Mouse (Mus musculus): ENCODE measurements around the gene Zfp619. TPM values are rescaled to one million over a fixed set of nuclear protein-coding genes. Genes with fewer than 3 reads are reported as not detected.

Gene Zfp619
- total RNA-seq (2021), result 1 to 10 TPM; 1.2 to 1.5 TPM
- long read RNA-seq, experiment 1, result 0 reads
- long read RNA-seq, experiment 2, partial matches to known transcripts, result 0 of 1 reads
- long read RNA-seq, experiment 2, other reads (novel, unspliced or antisense), result 1 of 1 reads

DNA sequence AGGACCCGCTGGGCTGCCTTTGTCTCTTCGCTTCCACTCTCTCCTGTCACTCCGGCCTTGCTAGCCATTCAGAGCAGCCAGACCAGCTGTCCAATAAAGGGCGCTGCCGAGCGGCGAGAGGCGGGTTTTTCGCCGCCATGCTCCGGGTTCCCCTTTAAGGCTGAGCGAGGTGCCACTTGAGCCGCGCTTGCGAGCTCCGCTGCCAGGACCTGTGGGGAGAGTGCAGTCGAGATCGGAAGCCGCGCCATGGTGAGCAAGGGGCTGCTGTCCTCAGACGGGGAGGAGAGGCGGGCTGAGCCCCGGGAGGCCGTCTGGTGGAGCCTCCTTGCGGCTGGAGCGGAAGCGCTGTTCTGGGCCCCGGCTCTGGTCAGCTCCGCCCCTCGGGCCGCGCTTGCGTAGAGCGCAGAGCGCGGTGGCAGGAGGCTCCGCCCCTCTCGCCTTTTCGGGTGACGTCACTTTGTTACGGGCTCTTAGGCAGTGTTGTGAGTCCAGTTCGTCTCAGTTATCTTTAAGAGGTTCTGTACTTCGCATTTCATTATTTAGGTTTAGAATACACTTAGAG lies at the start of gene Zfp619:
Zfp619 (plus strand) TSS at position 151 of the 562 bp plus-strand sequence.
- intact Hi-C loops (cut with DNase I), result loop anchor here (5.0 kb wide), 2 partner anchors 35 to 65 kb away; no protein-coding TSS in a partner anchor
- peak within 1 kb of the TSS; percentile 99 for H3K27ac ChIP-seq

DNA sequence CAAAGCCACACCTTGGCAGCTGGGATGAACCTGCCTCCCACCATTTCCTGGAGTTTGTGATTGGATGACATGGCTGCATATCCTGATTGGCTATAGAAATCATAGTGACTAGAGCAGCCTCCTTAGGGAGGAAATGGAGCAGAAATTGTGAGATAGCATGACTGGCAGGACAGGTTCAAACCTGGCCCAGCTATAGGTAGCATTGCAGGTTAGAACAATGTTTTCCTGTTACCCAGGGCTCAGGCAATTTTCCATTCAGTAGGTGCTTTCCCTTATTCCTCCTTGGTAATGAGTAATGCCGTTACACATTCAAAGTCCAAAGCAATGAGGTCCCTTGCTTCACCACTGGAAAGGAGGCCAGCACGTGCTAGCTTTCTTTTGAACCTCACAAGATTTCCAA lies 38.6 kb upstream of the Zfp619 start:
- H3K27ac ChIP-seq, result no peak overlapping the region
- DNase-seq, result no peak
- TF ChIP-seq CTCF (IDR thresholded peaks at IDR 0.05), result no peak
- no peak overlapping the region for H3K4me3 ChIP-seq
- intact Hi-C loops (cut with DNase I), result no loop called here

More for the DNA sequence above, at the start of gene Zfp619:
- DNase-seq, result peak; percentile 95
- peak; percentile 81 for TF ChIP-seq CTCF (IDR thresholded peaks at IDR 0.05)
- H3K4me3 ChIP-seq, result peak within 1 kb of the TSS; percentile 78

DNA sequence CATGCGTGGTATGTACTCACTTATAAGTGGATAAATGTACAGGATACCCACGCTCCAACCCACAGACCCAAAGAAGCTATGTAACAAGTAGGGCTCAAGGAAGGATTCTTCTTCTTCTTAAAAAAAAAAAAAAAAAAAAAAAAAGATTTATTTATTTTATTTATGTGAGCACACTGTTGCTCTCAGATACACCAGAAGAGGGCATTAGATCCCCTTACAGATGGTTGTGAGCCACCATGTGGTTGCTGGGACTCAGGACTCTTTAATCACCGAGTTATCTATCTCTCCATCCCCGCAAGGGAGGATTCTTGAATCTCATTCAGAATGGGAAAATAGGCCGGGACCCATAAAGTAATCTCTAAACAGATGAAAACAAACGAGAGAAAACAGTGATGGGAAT lies 33.2 kb upstream of the Zfp619 start:
- DNase-seq, result no peak
- Histone ChIP-seq H3K27ac (no peak overlapping the region), H3K4me3 (no peak overlapping the region)
- TF ChIP-seq CTCF (IDR thresholded peaks at IDR 0.05), result peak; percentile 39; the same call in 1 of the 2 replicates
- intact Hi-C loops (cut with DNase I), result no loop called here

DNA sequence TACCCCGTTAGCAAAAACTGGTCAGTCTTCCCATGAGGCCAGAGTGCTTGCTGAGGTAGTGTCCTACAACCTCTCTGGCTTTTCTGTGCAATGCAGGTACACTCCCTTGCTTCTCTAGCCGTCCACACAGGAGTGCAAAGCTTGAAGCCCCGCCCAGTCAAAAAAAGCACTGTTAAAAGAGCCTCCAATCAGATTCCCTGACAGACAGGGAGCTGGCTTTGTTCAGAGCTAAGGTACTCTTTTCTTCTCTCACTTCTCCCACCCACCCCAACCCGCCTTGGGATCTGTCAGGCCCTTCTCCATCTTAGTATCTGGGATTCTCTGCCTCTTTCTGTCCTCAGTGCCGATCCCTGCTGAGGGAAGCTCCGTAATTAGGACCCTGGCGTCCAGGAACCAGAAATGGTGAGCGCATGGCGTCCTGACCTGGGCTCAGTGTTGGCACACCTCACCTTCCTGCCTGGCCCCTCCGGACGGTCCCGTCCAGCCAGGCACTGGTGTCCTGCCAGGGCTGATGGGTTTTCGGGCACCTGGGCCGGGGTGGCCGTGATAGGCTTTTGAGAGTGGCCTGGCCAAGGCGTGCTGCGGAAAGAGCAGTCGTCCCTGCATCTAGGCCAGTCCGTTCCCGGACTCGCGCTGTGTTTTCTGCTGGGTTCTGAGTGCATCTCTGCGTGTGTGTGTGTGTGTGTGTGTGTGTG lies 30.3 kb upstream of the Zfp619 start:
- H3K4me3 ChIP-seq, result peak overlapping the region; percentile 51
- intact Hi-C loops (cut with DNase I), result no loop called here
- no peak for TF ChIP-seq CTCF (IDR thresholded peaks at IDR 0.05)
- no peak overlapping the region for H3K27ac ChIP-seq
- DNase-seq, result no peak

DNA sequence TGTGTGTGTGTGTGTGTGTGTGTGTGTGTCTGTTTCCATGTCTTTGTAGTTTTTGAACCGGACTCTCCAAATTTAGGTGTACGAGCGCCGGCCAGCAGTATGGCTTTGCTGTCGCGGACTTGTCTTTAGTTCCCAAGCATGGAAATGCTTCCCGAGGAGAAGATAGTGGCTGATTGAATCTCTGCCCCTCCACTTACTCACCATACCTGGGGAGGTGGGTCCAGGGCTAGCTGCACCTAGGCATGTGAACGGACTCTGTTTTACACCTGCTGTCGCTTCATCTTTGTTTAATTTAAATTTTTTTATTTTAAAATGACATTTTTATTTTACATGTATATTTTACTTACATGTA lies 29.7 kb upstream of the Zfp619 start:
- intact Hi-C loops (cut with DNase I), result no loop called here
- Histone ChIP-seq H3K27ac (no peak overlapping the region), H3K4me3 (no peak overlapping the region)
- TF ChIP-seq CTCF (IDR thresholded peaks at IDR 0.05), result no peak
- no peak for DNase-seq

DNA sequence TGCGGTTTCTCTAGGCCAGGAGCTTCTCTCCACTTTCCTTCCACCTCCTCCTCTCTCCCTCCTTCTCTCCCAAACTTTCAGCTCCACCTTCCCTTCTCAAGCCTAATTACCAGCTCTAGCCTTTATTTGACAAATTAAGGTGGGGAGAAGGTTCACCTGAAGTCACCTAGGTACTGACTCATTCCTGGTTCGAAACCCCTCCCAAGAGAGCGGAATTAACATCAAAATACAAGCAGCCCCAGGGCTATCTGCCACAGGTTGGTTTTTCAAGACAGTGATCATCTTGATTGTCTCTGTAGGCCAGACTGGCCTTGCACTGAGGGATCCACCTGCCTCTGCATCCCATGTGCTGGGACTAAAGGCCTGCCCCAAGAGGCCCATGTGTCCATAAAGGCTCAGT lies 22.9 kb upstream of the Zfp619 start:
- intact Hi-C loops (cut with DNase I), result no loop called here
- H3K4me3 ChIP-seq, result no peak overlapping the region
- no peak for DNase-seq
- TF ChIP-seq CTCF (IDR thresholded peaks at IDR 0.05), result no peak
- H3K27ac ChIP-seq, result no peak overlapping the region

DNA sequence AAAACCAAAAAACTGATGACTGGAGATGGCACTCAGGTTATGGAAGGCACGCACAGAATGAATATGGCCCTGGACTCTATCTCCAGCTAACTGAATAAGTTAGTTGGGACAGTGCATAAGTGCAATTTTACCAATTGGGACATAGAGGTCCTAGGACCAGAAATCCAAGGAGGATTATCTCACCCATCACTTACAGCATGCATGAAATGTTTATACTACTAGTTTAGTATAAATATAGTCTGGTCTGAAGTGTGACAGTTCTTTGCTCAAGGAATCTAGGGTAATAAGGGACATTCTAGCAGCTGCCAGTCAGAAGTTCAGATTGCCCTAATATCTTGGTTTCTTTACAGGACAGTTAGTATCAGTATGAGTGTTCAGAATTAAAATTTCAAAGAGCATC lies 13.5 kb upstream of the Zfp619 start:
- no peak for TF ChIP-seq CTCF (IDR thresholded peaks at IDR 0.05)
- H3K4me3 ChIP-seq, result no peak overlapping the region
- intact Hi-C loops (cut with DNase I), result no loop called here
- DNase-seq, result no peak
- H3K27ac ChIP-seq, result no peak overlapping the region

DNA sequence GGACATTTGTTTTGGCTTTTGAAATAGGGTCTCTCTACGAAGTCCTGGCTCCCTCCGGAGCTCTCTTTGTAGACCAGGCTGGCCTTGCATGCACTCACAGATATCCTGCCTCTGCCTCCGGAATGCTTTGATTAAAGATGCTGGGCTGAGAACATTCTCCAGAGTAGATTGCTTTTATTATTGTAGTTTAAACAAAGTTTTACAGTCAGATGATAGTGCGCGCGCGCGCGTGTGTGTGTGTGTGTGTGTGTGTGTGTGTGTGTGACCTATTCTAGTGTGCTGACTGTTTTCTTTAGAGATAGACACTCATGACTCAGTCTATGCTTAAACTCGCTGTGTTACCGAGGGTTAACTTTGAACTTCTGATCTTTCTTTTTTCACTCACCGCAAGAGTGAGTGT lies 796 bp downstream of the Zfp619 start:
- H3K4me3 ChIP-seq, result peak overlapping the region; percentile 78
- no peak for TF ChIP-seq CTCF (IDR thresholded peaks at IDR 0.05)
- no peak for DNase-seq
- intact Hi-C loops (cut with DNase I), result loop anchor here (5.0 kb wide), 2 partner anchors 34 to 66 kb away; no protein-coding TSS in a partner anchor
- peak overlapping the region; percentile 99 for H3K27ac ChIP-seq

DNA sequence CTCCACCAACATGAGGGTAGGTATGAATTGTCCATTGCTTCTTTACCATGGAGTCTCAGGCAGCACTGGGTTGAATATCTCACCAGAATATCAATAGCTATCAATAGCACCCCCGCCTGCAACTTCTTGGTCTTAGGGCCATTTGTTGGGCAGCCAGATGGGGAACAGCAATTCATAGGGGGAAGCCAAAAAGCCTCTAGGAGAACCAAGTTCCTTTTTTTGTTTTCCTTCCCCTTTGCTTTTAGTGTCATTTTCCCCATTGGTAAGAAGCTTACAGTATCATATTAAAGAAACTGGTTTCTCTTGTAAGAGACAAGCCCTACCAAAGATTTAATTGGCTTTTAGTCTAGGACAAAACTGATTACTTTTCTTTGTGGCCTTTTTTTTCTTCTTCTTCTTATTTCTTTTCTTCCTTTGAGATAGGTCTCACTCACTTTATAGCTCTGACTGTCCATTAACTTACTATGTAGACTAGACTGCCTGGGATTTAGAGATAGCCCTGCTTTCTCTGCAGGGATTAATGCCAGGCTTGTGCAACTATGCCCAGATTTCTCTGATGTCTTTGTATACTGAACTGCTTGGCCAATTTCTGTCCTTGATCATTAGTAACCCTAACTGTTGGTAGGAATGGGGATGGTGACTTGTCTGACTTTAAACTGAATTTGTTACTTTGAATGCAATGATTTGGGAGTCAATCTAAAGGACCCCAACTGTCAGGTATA lies 6.3 kb downstream of the Zfp619 start:
- no peak for TF ChIP-seq CTCF (IDR thresholded peaks at IDR 0.05)
- intact Hi-C loops (cut with DNase I), result no loop called here

DNA sequence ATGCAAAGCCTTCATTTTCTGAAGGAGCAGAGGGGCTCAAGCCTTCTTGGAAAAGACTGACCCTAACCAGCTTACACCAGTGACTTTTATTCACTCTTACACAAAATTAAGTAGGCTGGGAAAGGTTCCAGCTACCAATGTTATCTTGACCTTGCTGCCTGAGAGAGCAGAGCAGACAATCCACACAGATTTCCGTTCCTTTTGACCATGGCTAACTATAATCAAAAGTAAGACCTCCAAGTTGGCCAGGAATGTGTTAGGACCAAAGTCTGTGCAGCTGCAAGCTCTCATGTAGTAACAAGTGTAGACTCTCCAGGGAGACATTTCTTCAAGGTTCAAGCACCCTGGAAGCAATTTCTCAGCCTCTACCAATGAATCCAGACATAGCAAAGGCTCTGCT lies 25.6 kb downstream of the Zfp619 start:
- Histone ChIP-seq H3K27ac (no peak overlapping the region), H3K4me3 (no peak overlapping the region)
- TF ChIP-seq CTCF (IDR thresholded peaks at IDR 0.05), result no peak
- no peak for DNase-seq
- intact Hi-C loops (cut with DNase I), result no loop called here

More for the DNA sequence above, 6.3 kb downstream of the Zfp619 start:
- no peak for DNase-seq
- H3K4me3 ChIP-seq, result no peak overlapping the region
- no peak overlapping the region for H3K27ac ChIP-seq

DNA sequence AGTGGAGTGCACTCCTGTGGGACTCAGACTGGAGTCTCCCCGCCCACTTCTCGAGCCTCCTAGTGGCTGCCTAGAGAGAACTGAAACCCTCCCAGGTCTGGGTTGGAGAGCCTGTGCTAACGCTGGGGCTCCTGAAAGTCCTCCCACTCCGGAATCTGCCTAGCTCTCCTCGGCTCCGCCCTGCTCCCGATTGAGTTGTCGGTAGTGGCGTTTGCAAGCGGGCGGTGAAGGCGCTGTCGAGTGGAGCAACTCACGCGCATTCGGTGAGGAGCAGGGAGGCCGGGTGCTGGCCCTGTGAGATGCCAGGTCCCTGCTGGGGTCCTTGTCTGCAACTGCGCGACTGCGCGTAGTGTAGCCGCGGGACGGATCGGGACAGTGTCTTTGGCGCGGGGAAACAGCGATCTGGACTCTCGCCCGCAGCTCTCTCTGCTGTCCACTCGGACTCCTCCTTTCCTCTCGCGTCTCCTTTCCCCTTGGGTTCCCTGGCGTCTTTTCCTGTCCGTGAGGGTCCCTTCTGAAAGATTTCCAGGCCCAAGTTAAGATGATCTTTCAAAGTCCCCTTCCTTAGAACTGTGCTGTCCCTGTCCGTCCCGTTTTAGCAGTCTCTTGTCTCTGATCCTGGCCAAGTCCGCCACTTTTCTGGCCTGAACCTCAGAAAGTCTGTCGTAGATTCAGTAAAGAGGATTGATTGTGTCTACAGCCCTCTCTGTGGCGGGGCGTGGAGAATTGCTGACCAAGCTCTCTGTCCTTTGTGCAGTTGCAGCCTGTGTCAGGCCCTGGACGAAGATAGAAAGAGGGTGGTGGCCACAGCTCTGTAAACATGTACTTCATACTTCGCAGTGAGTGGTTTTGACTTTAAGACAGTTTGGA lies 26.9 kb downstream of the Zfp619 start:
- intact Hi-C loops (cut with DNase I), result no loop called here
- peak overlapping the region; percentile 88 for H3K4me3 ChIP-seq
- peak; percentile 88 for DNase-seq
- peak overlapping the region; percentile 92 for H3K27ac ChIP-seq
- peak; percentile 64 for TF ChIP-seq CTCF (IDR thresholded peaks at IDR 0.05)

DNA sequence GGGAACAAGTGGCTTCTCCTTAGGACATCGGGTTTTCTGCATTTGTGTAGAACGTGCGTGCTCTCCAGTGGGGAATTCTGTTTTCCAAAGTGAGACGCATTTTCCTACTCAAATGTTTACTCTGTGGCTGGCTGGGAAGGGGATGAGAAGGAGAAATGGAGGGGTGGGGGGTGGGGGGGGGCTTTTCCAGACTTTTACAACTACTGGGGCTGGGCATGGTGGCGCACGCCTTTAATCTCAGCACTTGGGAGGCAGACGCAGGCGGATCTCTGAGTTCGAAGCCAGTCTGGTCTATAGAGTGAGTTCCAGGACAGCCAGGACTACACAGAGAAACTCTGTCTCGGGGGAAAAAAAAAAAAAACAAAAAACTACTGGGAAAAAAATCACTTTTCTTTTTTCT lies 27.6 kb downstream of the Zfp619 start:
- intact Hi-C loops (cut with DNase I), result no loop called here
- peak overlapping the region; percentile 88 for H3K4me3 ChIP-seq
- DNase-seq, result no peak
- no peak for TF ChIP-seq CTCF (IDR thresholded peaks at IDR 0.05)
- peak overlapping the region; percentile 92 for H3K27ac ChIP-seq

Data from gastrocnemius, adult 2 months (tissue).